Mouse (Mus musculus) E14TG2a.4 (cell line): ENCODE measurements around the gene Adap2.
"Not testable (repeated sequence)": the region's sequence is repeated elsewhere in the genome, so short reads cannot be mapped to it uniquely, and the experiment has no call there.

Experiments
- H3K27me3 ChIP-seq: 2 replicates; pipeline ENCODE4 v1.6.1; 2014; ENCODE audit warnings: low read length, control low read depth; ENCODE audit not compliant: insufficient read depth
- H3K36me3 ChIP-seq: 2 replicates; pipeline ENCODE4 v1.6.1; 2014; ENCODE audit warnings: low read length, control low read depth; ENCODE audit not compliant: insufficient read depth
- H3K4me1 ChIP-seq: replicated peaks from 2 replicates; pipeline ENCODE4 v1.6.1; 2014; ENCODE audit warnings: low read depth, low read length, control low read depth
- H3K4me3 ChIP-seq: replicated peaks from 2 replicates; pipeline ENCODE4 v1.5.1; 2014; ENCODE audit warnings: mild to moderate bottlenecking, low read length
- H3K9me3 ChIP-seq: 2 replicates; pipeline ENCODE4 v1.6.1; 2014; ENCODE audit warnings: low read length, control low read depth
- CTCF ChIP-seq: conservative IDR thresholded peaks from 2 replicates; pipeline ENCODE4 v1.5.1; 2014; ENCODE audit warnings: low read length
- NANOG ChIP-seq: IDR thresholded peaks from 2 replicates; pipeline ENCODE4 v1.6.1; 2014; ENCODE audit warnings: borderline replicate concordance, low read length, mixed read lengths
- POU5F1 ChIP-seq: IDR thresholded peaks from 2 replicates; pipeline ENCODE4 v1.6.1; 2014; ENCODE audit warnings: low read length, borderline replicate concordance

Adap2 gene

GRCm38 (mm10) chr11:80141825-80142521, 11.9 kb upstream of the Adap2 start, which contains the start of gene Tefm:
Gene Tefm (minus strand): TSS chr11:80142175.
- Histone ChIP-seq H3K27me3 (no peaks in the 10 kb centered on the region), H3K4me3 (peak within 1 kb of the TSS; percentile 94), H3K9me3 (no peaks in the 10 kb centered on the region), H3K4me1 (peaks cover 58% of the 10 kb centered on the region), H3K36me3 (peaks cover 34% of the 10 kb centered on the region)
- no peak for TF ChIP-seq NANOG
- TF ChIP-seq CTCF: no peak
- no peak for TF ChIP-seq POU5F1

DNA sequence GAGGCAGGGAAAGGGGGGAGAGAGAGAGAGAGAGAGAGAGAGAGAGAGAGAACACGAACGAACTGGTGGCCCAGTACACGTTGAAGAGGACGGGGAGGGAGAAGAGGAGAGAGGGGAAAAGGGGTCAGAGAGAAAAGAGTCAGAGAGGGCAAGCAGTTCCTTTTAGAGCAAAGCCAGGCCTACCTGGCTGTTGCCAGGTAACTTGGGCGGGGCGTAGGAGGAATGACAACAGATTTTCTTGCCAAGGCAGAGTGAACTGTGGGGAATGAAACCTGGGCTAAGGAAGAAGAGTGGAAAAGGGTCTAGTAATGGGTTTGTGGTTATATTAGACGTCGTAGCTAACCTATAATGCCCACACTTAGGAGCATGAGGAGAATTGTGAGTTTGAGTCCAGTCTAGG, 11.0 kb upstream of the Adap2 start:
- H3K36me3 ChIP-seq: peaks cover 27% of the 10 kb centered on the region
- no peaks in the 10 kb centered on the region for H3K27me3 ChIP-seq
- no peak for TF ChIP-seq POU5F1
- no peak for TF ChIP-seq NANOG
- no peaks in the 10 kb centered on the region for H3K9me3 ChIP-seq
- H3K4me3 ChIP-seq: peak overlapping the region; percentile 94
- H3K4me1 ChIP-seq: peaks cover 59% of the 10 kb centered on the region

- TF ChIP-seq POU5F1 (no peak), NANOG (no peak), CTCF (no peak)
- no peaks in the 10 kb centered on the region for H3K36me3 ChIP-seq
- H3K9me3 ChIP-seq: no peaks in the 10 kb centered on the region
- no peak overlapping the region for H3K4me3 ChIP-seq
- H3K27me3 ChIP-seq: no peaks in the 10 kb centered on the region
- H3K4me1 ChIP-seq: peaks cover 51% of the 10 kb centered on the region
These were observed 8.1 kb upstream of the Adap2 start for GRCm38 (mm10) chr11:80145787-80146275.

- Histone ChIP-seq H3K9me3 (no peaks in the 10 kb centered on the region), H3K4me3 (no peak overlapping the region), H3K36me3 (no peaks in the 10 kb centered on the region)
These were observed 6.2 kb upstream of the Adap2 start for GRCm38 (mm10) chr11:80147748-80148147.

GRCm38 (mm10) chr11:80148313-80148712, 5.6 kb upstream of the Adap2 start:
- Histone ChIP-seq H3K9me3 (no peaks in the 10 kb centered on the region), H3K36me3 (no peaks in the 10 kb centered on the region), H3K27me3 (no peaks in the 10 kb centered on the region), H3K4me1 (peaks cover 40% of the 10 kb centered on the region), H3K4me3 (no peak overlapping the region)
- TF ChIP-seq CTCF: no peak

More at GRCm38 (mm10) chr11:80147748-80148147, 6.2 kb upstream of the Adap2 start:
- Histone ChIP-seq H3K27me3 (no peaks in the 10 kb centered on the region), H3K4me1 (peaks cover 43% of the 10 kb centered on the region)
- TF ChIP-seq POU5F1 (no peak), CTCF (0 out of 2 replicates have a peak, but pooled peaks have one; percentile 8), NANOG (no peak)

GRCm38 (mm10) chr11:80148974-80149373, 4.9 kb upstream of the Adap2 start:
- not testable (repeated sequence) for H3K4me3 ChIP-seq, H3K9me3 ChIP-seq, H3K36me3 ChIP-seq, H3K27me3 ChIP-seq
- peaks cover 42% of the 10 kb centered on the region for H3K4me1 ChIP-seq

- H3K36me3 ChIP-seq: no peaks in the 10 kb centered on the region
- H3K4me3 ChIP-seq: no peak overlapping the region; the same call in 1 of the 2 replicates
- H3K9me3 ChIP-seq: no peaks in the 10 kb centered on the region
- H3K4me1 ChIP-seq: peaks cover 39% of the 10 kb centered on the region
- H3K27me3 ChIP-seq: peaks cover 6% of the 10 kb centered on the region
- no peak for TF ChIP-seq POU5F1
- TF ChIP-seq CTCF: no peak
- no peak for TF ChIP-seq NANOG
These were observed 4.4 kb upstream of the Adap2 start for GRCm38 (mm10) chr11:80149412-80150023.

DNA sequence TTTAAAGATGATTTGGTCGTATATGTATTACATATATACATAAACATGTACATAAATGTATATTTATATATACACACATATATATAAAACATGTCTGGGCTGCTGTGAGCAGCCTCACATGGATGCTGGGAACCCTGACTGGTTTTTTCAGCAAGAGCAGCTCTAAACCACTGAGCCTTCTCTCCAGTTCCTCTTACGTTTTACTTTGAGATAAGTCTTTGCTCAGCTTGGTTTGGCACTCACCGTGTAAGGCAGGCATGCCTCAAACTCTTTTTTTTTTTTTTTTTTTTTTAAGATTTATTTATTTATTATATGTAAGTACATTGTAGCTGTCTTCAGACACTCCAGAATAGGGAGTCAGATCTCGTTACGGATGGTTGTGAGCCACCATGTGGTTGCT, 3.3 kb upstream of the Adap2 start:
- Histone ChIP-seq H3K9me3 (no peaks in the 10 kb centered on the region), H3K4me1 (peaks cover 39% of the 10 kb centered on the region), H3K27me3 (peaks cover 17% of the 10 kb centered on the region), H3K36me3 (no peaks in the 10 kb centered on the region), H3K4me3 (no peak overlapping the region)
- TF ChIP-seq POU5F1: no peak
- TF ChIP-seq CTCF: no peak
- TF ChIP-seq NANOG: no peak

DNA sequence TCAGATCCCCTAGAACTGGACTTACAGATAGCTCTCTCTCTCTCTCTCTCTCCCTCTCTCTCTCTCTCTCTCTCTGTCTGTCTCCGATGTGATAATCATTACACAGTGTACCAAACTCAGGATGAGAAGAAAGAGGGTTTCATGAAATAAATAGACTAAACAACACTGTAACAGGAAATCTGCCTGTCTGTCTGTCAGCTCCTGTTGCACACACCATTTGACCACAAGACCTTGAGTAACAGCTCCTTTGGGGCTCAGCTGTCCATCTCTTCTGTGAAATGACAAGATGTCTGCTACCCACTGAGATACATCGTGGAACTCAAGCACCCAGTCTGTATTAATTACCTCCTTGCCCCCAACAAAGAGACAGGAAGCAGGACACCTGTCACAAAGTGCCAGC, 2.4 kb upstream of the Adap2 start:
- TF ChIP-seq POU5F1: no peak
- TF ChIP-seq CTCF: no peak
- TF ChIP-seq NANOG: no peak

More for the DNA sequence above, 2.4 kb upstream of the Adap2 start:
- peaks cover 33% of the 10 kb centered on the region for H3K4me1 ChIP-seq
- no peak overlapping the region for H3K4me3 ChIP-seq
- peaks cover 5% of the 10 kb centered on the region; the same call in 1 of the 2 replicates for H3K36me3 ChIP-seq
- peaks cover 24% of the 10 kb centered on the region for H3K27me3 ChIP-seq
- no peaks in the 10 kb centered on the region for H3K9me3 ChIP-seq
